Mouse (Mus musculus) liver, adult 2 months (tissue): Measurements from ENCODE around the gene Suox. TPM values are rescaled to one million over a fixed set of nuclear protein-coding genes. Genes with fewer than 3 reads are reported as not detected.
"Not testable (repeated sequence)": the region's sequence is repeated elsewhere in the genome, so short reads cannot be mapped to it uniquely, and the experiment has no call there.

Experiments used
- DNase-seq: peaks from one replicate; pipeline ENCODE4 v3.0.0-alpha.2; 2011; ENCODE audit warnings: low read depth, low spot score; ENCODE audit errors: extremely low read depth
- H3K27ac ChIP-seq: fragments of 200-500 bp; replicated peaks from 2 replicates; pipeline ENCODE4 v1.5.1; 2012; ENCODE audit warnings: low read depth, mild to moderate bottlenecking, control low read depth, inconsistent platforms, low read length; ENCODE audit not compliant: insufficient read depth
- H3K27me3 ChIP-seq: fragments of 200-500 bp; 2 replicates; pipeline ENCODE4 v1.6.1; 2012; ENCODE audit warnings: mild to moderate bottlenecking, moderate library complexity, low read length, inconsistent platforms; ENCODE audit not compliant: control insufficient read depth, insufficient read depth
- H3K36me3 ChIP-seq: fragments of 200-500 bp; 2 replicates; pipeline ENCODE4 v1.6.1; 2012; ENCODE audit warnings: low read length, inconsistent platforms; ENCODE audit not compliant: control insufficient read depth, insufficient read depth
- H3K4me1 ChIP-seq: fragments of 200-500 bp; 2 replicates; pipeline ENCODE4 v1.6.1; 2011; ENCODE audit warnings: low read length; ENCODE audit not compliant: control insufficient read depth, insufficient read depth
- H3K4me3 ChIP-seq: fragments of 200-500 bp; 2 replicates; pipeline ENCODE4 v1.5.1; 2011; ENCODE audit warnings: low read depth, mild to moderate bottlenecking, control low read depth, low read length, moderate library complexity; ENCODE audit not compliant: insufficient read depth
- H3K79me2 ChIP-seq: fragments of 200-500 bp; 2 replicates; pipeline ENCODE4 v1.6.1; 2012; ENCODE audit warnings: inconsistent platforms, mild to moderate bottlenecking, low read length, moderate library complexity; ENCODE audit not compliant: control insufficient read depth, insufficient read depth
- H3K9ac ChIP-seq: fragments of 200-500 bp; 2 replicates; pipeline ENCODE4 v1.6.1; 2012; ENCODE audit warnings: low read depth, mild to moderate bottlenecking, control low read depth, inconsistent platforms, low read length
- CTCF ChIP-seq: fragments of 200-500 bp; IDR thresholded peaks from 2 replicates; pipeline ENCODE4 v1.5.1; 2011; ENCODE audit warnings: low read depth, low read length, control low read depth
- POLR2A ChIP-seq: fragments of 200-500 bp; IDR thresholded peaks from 2 replicates; pipeline ENCODE4 v1.6.1; 2011; ENCODE audit warnings: low read length, control low read depth; ENCODE audit not compliant: insufficient read depth; ENCODE audit errors: extremely low read depth
- WGBS: fragments of 180-500 bp; shearing (Covaris S2); methylation state at CpG from one replicate; pipeline ENCODE4 v1.1.7; 2018; 5-methylcytosine and 5-hydroxymethylcytosine counted together
- polyA plus RNA-seq: library from polyadenylated mRNA; depleted of rRNA; stranded (reverse); fragments of >200 nt; gene quantifications from 2 replicates; pipeline ENCODE4 v1.2.3, GENCODE M21; 2012; rRNA removed
- total RNA-seq: library from RNA; depleted of rRNA; stranded (reverse); fragments of >200 nt; gene quantifications from 2 replicates; pipeline ENCODE4 v1.2.3, GENCODE M21; 2014; rRNA removed

Suox gene
- total RNA-seq (135 and 145 TPM in 2 replicates), polyA plus RNA-seq (103 and 168 TPM in 2 replicates)

GRCm38 (mm10) chr10:128673763-128674468 is at the start of gene Suox:
Suox (minus strand) TSS chr10:128674073.
- H3K9ac ChIP-seq = peak within 1 kb of the TSS; percentile 75
- no peaks in the 10 kb centered on the region for H3K79me2 ChIP-seq
- TF ChIP-seq POLR2A (peak; percentile 81), CTCF (no peak)
- peak within 1 kb of the TSS; percentile 89 for H3K27ac ChIP-seq
- H3K4me3 ChIP-seq = peak within 1 kb of the TSS; percentile 73
- DNase-seq = peak; percentile 82
- H3K36me3 ChIP-seq = peaks cover 12% of the 10 kb centered on the region
- under 1% methylated on average over 59 of the region's 60 CpGs for whole genome bisulfite sequencing
- no peaks in the 10 kb centered on the region for H3K27me3 ChIP-seq
- H3K4me1 ChIP-seq = peaks cover 5% of the 10 kb centered on the region

GRCm38 (mm10) chr10:128715559-128716537 is 42.0 kb upstream of the Suox start:
- no peaks in the 10 kb centered on the region for H3K79me2 ChIP-seq
- no peaks in the 10 kb centered on the region for H3K4me1 ChIP-seq
- H3K27ac ChIP-seq = no peak overlapping the region
- H3K9ac ChIP-seq = no peak overlapping the region
- 86% methylated on average over 19 of the region's 19 CpGs for WGBS
- H3K4me3 ChIP-seq = no peak overlapping the region
- DNase-seq = no peak
- H3K27me3 ChIP-seq = no peaks in the 10 kb centered on the region
- TF ChIP-seq CTCF = no peak
- no peak for TF ChIP-seq POLR2A
- no peaks in the 10 kb centered on the region for H3K36me3 ChIP-seq

- H3K27ac ChIP-seq, H3K36me3 ChIP-seq: not testable (repeated sequence)
- 97% methylated on average over 7 of the region's 7 CpGs for WGBS
These were observed 37.4 kb upstream of the Suox start for GRCm38 (mm10) chr10:128711318-128711717.

GRCm38 (mm10) chr10:128705317-128705693 is 31.4 kb upstream of the Suox start:
- H3K27ac ChIP-seq = peak overlapping the region; percentile 11; the same call in 1 of the 2 replicates
- DNase-seq = no peak
- 22% methylated on average over 11 of the region's 11 CpGs for WGBS

More at GRCm38 (mm10) chr10:128711318-128711717, 37.4 kb upstream of the Suox start:
- not testable (repeated sequence) for DNase-seq, H3K4me1 ChIP-seq, H3K9ac ChIP-seq, H3K79me2 ChIP-seq, H3K27me3 ChIP-seq, H3K4me3 ChIP-seq

GRCm38 (mm10) chr10:128704491-128705316 is 30.8 kb upstream of the Suox start, which contains the start of gene Cdk2:
Cdk2 (minus strand) TSS chr10:128705031.
- Histone ChIP-seq H3K9ac (peak within 1 kb of the TSS; percentile 82), H3K27ac (peak within 1 kb of the TSS; percentile 84), H3K27me3 (no peaks in the 10 kb centered on the region), H3K4me1 (peaks cover 3% of the 10 kb centered on the region; the same call in 1 of the 2 replicates), H3K36me3 (peaks cover 7% of the 10 kb centered on the region; the same call in 1 of the 2 replicates), H3K79me2 (no peaks in the 10 kb centered on the region), H3K4me3 (peak within 1 kb of the TSS; percentile 92)
- TF ChIP-seq CTCF = no peak
- peak; percentile 77 for TF ChIP-seq POLR2A
- WGBS = under 1% methylated on average over 62 of the region's 62 CpGs
- DNase-seq = peak; percentile 73

More at GRCm38 (mm10) chr10:128705317-128705693, 31.4 kb upstream of the Suox start:
- Histone ChIP-seq H3K27me3 (no peaks in the 10 kb centered on the region), H3K9ac (peak overlapping the region; percentile 69), H3K4me3 (peak overlapping the region; percentile 27; the same call in 1 of the 2 replicates), H3K36me3 (peaks cover 7% of the 10 kb centered on the region; the same call in 1 of the 2 replicates), H3K4me1 (peaks cover 3% of the 10 kb centered on the region; the same call in 1 of the 2 replicates), H3K79me2 (no peaks in the 10 kb centered on the region)
- no peak for TF ChIP-seq CTCF
- TF ChIP-seq POLR2A = no peak
